Mouse (Mus musculus): Measurements from ENCODE around the gene Rflna. TPM values are rescaled to one million over a fixed set of nuclear protein-coding genes. Genes with fewer than 3 reads are reported as not detected.
A peak's percentile ranks its signal among the peaks of the same experiment; 100 is the strongest.

Gene Rflna
- polyA plus RNA-seq, 1 experiment: not detected

DNA sequence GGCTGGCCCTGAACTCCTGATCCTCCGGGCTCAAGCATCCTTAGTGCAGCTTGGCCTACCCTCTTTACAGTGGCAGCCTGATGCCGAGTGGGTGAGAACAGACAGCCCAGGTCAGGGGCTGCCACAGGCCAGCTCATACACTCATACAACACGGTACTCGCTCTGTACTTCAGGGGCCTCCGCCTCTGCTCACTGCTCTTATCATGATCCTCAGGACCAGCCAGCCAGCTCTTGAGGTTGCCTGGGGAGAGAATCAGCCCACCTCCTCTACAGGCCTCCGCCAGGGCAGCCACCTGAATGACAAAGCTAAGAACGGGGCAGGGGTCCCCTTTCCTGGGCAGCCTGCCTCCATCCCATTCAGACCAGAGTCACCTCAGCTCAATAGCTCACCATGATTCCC lies 50.6 kb downstream of the Rflna start:
- Histone ChIP-seq H3K27ac (replicated peaks; ENCODE audit: low read depth, low read length) (0 out of 2 replicates have a peak overlapping the region, but pooled peaks have one; percentile 3), H3K4me3 (ENCODE audit: insufficient read depth, low read depth, low read length) (no peak overlapping the region), H3K4me1 (ENCODE audit: control insufficient read depth, insufficient read depth, insufficient read length, low read length) (peaks cover 34% of the 10 kb centered on the region)

DNA sequence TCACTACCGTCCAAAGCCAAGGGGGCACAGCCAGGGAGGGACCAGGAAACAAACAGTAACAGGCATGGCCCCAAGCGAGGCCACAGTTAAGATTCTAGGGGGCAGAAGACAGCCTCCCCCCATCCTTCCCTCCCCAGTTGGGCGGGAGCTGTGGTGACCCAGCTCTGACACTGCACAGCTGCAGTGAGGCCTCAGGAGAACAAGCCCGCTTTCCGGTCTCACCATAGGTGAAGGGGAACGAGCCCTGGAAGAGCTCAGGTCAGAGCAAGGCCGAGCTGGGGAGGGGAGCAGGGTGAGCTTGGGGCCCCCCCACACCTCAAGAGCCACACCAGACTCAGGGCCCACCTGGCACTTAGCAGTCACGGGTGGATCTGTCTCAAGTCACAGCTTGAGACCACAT lies 52.9 kb downstream of the Rflna start:
- peaks cover 41% of the 10 kb centered on the region for H3K4me1 ChIP-seq (ENCODE audit: control insufficient read depth, insufficient read depth, insufficient read length, low read length)
- H3K4me3 ChIP-seq (ENCODE audit: insufficient read depth, low read depth, low read length): no peak overlapping the region
- no peak overlapping the region for H3K27ac ChIP-seq (replicated peaks; ENCODE audit: low read depth, low read length)

GRCm38 (mm10) chr5:125056331-125056695 lies 53.3 kb downstream of the Rflna start:
- 0 out of 2 replicates have a peak overlapping the region, but pooled peaks have one; percentile 32 for H3K27ac ChIP-seq (replicated peaks; ENCODE audit: low read depth, low read length)
- H3K4me3 ChIP-seq (ENCODE audit: insufficient read depth, low read depth, low read length): no peak overlapping the region
- peaks cover 41% of the 10 kb centered on the region for H3K4me1 ChIP-seq (ENCODE audit: control insufficient read depth, insufficient read depth, insufficient read length, low read length)

GRCm38 (mm10) chr5:125056696-125057554 lies 53.9 kb downstream of the Rflna start:
- peak overlapping the region; percentile 69 for H3K4me3 ChIP-seq (ENCODE audit: insufficient read depth, low read depth, low read length)
- peaks cover 36% of the 10 kb centered on the region for H3K4me1 ChIP-seq (ENCODE audit: control insufficient read depth, insufficient read depth, insufficient read length, low read length)
- peak overlapping the region; percentile 37 for H3K27ac ChIP-seq (replicated peaks; ENCODE audit: low read depth, low read length)

GRCm38 (mm10) chr5:125057555-125058266 lies 54.7 kb downstream of the Rflna start:
- peaks cover 28% of the 10 kb centered on the region for H3K4me1 ChIP-seq (ENCODE audit: control insufficient read depth, insufficient read depth, insufficient read length, low read length)
- H3K27ac ChIP-seq (replicated peaks; ENCODE audit: low read depth, low read length): peak overlapping the region; percentile 74
- H3K4me3 ChIP-seq (ENCODE audit: insufficient read depth, low read depth, low read length): peak overlapping the region; percentile 69

DNA sequence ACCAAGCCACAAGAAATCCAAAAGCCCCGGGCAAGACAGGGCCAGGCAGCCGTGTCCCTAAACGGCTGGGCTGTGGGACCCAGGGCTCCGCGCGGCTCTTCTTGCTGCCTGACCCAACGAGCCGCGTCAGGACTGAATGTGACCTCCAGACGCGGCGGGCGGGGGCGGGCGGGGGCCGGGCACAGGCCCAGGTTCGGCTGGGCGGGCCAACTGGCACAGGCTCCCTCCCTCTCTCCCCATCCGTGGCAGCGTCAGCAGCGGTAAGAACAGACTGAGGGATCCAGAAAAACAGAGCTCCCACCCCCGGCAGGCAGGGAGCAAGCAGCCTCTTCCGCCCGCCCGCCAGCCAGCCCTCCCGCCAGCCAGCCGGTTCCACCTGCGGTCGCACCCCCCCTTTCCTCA lies 55.2 kb downstream of the Rflna start:
- H3K27ac ChIP-seq (replicated peaks; ENCODE audit: low read depth, low read length): peak overlapping the region; percentile 74
- H3K4me3 ChIP-seq (ENCODE audit: insufficient read depth, low read depth, low read length): peak overlapping the region; percentile 69
- H3K4me1 ChIP-seq (ENCODE audit: control insufficient read depth, insufficient read depth, insufficient read length, low read length): peaks cover 23% of the 10 kb centered on the region

Other genes with a start within 250 kb of the Rflna start
- not detected in 2 replicates for gene Ccdc92, start 140.8 kb upstream of the Rflna start, polyA plus RNA-seq (2012; ENCODE audit: insufficient read depth, insufficient read length, missing spikeins)
- 36.5 and 44.4 TPM in 2 replicates for gene Zfp664, start 140.5 kb upstream of the Rflna start, polyA plus RNA-seq (2012; ENCODE audit: insufficient read depth, insufficient read length, missing spikeins)
- gene Ncor2, start 176.0 kb downstream of the Rflna start, polyA plus RNA-seq (2012; ENCODE audit: insufficient read depth, insufficient read length, missing spikeins): 19.5 and 26.5 TPM in 2 replicates

Measured in brown adipose tissue, adult 24 weeks (tissue).